Mouse (Mus musculus) T-helper 17 cell (primary cell): ENCODE data around the gene Esrrb.

ENCODE experiments used
- in situ Hi-C, 2 experiments: fragments of 300-600 bp; cut with MboI, MseI; formaldehyde crosslinking; loops; 1 replicate in 1 of 2; 2 replicates in 1 of 2; pipeline ENCODE4 v1.15.1; 2025; ENCODE audit warnings: high pct_unique_total_duplicates in 2 of 2

The Esrrb gene

DNA sequence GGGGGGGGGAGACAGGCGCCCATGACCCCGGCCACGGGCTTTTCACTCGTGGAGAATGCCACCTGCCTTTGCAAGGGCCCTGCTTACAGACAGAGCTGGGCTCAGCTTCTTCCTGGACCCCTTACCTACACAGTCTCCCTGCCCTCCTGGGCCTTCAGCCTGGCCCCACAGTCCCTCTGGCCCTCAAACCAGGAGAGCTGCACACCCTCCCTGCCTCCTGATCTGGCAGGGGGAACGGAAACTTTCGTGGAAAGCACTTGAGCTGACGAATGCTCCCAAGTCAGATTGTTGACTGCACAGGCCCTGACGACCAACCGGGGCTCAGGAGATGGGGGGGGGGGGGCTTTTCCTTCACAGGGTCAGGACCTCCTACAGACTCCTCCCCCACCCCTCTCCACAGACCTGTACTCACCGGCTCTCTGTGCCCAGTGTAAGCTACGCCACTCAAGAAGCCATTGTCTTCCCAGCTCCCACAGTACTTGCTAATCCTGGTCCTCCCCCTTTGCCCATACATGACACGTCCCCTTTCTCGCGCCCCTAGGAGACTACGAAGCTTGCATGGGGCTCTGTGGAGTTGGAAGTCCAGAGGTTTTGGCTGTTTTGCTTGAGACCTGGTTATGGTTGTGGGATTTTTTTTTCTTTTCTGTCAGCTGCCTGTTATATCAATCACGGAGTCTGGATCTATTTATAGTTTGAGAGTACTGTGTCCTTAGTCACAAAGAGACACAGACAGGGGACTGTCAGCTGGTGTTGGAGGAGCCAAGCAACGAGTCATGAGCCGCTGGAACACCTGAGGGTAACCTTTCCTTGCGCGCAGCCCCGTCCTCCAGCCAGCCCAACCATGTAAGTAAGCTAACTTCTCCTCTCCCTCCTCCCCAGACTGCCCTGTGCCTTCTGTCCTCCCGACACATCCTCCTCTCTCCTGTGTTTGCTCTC lies at the start of gene Esrrb:
Esrrb (plus strand) TSS at position 422 of the 936 bp plus-strand sequence.
- in situ Hi-C loops, result no loop called here

DNA sequence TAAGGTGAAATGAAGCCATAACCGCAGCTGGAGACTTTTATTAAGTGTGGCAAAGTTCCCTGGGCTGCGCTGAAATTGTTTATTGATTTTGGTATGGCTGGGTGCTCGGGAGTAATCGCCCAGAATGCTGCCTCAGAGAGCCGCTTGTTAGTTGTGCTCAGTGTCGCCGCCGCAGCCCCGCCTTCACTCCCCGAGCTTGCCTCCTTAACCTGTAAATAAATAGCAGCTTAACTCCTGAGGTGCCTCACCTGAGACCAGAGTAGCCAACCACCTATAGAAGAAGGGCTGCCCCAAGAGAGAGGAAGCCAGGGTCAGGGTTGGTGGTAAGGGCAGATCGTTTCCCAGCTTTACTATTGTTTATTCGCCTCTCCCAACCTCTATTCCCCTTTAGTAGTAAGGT lies 40.3 kb upstream of the Esrrb start:
- in situ Hi-C loops, result no loop called here

DNA sequence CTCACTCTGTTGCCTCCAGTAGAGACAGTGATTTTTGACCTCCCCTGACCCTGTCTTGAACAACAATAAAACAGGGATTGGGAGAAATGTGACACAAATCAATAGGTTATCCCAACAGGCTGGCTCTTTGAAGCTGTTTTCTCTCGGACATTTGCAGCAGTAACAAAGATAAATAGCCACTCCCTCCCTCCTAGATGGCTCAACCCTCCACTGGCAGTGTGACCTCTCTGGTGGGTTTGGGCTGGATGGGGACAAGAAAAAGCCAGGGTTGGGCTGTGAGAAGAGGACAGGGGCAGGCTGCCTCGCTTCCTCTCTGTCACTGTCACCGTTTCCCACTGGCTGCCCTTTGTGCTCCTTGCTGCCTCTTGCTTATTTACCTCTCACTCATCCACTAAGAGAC lies 36.6 kb upstream of the Esrrb start:
- in situ Hi-C loops, result no loop called here

DNA sequence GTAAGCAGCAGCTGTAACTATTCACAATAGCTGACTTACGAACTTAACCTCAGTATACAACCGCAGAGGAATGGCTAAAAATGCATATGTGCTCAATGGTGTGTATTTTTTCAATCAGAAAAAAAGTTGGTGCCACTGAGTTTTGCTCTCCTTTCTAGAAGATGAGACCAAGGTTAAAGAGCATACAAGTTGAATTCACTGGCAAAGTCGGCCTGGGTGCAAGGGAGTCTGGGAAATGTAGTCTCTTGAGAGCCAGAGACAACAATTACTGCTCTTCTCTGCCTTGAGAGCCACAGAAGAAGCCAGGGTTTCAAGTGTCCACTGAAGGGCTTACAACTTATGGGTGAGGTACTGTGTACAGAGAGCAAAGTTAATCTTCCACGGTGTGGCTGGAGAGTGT lies 31.1 kb upstream of the Esrrb start:
- in situ Hi-C loops, result no loop called here

DNA sequence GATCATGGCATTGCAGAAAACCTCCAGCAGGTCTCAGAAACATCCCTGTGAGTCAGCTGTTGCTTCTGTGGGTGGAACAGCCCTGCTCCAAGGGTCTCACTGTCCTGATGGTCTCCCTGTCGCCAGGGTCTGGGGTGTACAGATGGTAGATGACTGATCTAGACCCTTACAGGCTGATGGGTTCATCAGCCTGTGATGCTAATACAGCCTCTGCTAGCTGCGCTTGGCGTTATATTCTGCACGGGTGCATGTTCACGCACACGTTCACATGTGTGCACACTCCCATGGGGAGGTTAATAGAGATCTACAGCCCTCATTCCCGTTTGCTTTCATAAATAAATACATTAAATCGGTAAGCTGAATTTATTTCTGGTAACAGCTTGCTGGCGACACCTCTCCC lies 30.2 kb upstream of the Esrrb start:
- in situ Hi-C loops, result no loop called here

DNA sequence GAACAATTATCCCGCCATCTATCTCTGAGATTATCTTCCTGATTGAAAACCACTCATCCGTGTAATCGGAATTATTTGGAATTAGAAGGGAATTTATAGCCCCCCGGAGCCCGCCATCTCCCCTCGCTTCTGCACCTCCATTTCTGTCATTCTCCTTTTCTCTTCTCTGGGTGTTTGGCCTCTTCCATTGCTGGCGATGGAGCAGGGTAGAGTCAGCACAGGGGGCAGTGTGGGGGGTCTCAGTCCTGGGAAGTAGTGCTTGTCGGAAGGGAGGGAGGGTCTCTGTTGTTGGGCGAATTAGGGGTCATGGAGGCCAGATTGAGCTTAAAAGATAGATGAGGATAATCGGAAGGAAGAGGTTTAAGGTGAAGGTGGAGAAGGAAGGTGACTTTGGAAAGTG lies 29.7 kb upstream of the Esrrb start:
- in situ Hi-C loops, result no loop called here

DNA sequence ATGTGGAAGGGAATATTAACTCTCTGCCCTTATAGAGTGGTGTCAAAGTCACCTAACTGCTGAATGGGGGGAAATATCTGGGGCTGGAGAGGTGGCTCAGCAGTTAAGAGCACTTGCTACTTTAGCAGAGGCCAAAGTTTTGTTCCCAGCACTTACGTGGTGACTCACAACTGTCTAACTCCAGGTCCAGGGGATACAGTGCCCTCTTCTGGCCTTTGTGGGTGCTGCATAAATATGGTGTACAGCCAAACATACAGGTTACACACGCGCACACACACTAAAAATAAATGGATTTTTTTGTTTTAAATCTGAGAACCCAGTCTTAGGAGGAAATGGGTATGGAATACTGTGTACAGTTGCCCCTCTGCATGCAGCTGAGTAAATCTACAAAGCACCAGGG lies 24.7 kb upstream of the Esrrb start:
- in situ Hi-C loops, result no loop called here

DNA sequence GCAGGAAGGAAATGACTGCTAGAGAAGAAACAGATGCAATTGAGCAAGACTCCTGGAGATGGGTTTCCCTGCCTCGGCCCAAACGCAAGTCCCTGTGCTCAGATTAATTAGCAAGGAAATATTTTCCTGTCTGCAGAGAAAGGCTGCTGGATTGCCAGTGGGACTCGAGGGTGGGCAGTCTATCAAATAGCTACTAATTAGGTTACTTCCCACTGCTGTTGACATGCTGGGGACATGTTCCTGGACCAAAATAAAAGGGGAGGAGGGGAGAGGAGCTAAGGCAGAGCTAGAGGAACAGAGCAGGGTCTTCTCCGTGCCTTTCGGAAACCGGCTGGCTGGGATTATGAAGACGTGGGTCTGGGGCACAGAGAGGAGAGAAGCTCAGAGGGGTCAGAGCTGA lies 24.0 kb upstream of the Esrrb start:
- in situ Hi-C loops, result no loop called here

DNA sequence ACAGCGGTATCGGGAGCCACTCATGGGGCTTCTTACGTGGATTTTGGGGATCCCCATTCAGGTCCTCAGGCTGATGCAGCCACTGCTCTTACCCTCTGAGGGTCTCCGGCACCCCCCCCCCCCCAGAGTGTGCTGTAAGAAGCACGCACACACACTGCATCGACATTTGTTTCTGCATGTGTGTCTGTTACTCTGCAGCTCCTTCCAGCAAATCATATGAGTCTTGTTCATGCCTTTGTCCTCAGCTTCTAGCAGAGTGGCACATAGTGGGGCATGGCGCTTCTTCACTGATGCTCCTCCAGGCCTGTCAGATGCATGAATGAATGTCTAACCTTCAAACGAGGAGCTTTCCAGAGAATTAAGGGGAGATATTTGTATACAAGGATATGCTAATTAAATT lies 11.4 kb upstream of the Esrrb start:
- in situ Hi-C loops, result no loop called here

DNA sequence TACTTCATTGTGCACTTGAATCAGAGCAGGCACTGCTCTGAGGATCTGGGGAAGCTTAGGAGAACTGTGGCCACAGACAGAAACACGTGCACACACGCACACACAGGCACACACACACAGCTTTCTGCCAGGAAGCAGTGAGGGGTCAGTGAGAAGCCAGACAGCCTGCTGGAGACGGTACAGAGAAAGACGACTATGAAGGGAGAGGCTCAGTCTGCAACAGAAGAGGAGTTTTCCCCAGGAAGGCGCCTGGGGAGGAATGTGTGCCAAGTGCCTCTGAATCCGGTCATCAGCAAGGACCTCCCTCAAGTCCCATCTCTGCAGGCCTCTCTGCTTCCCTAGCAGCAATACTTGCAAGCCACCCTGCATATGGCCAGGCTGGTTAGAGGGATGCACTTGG lies 1.5 kb upstream of the Esrrb start:
- in situ Hi-C loops, result no loop called here

DNA sequence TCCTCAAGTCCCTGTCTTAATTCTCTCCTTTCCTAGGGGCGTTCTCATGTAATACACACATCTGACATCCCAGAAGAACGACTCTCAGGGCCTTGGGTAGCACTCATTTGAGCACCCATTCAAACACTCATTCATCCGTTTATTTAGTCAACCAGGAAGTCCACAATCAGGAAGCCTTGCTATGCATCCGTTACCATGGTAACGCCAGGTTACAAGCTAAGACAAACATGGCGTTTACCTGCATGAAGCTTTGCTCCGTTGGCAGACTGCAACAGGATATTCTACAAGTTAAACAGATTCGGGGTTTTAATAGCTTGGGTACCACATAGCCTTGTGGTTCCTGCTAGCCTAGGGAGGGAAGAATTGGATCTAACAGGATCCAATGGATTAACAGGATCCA lies 1.0 kb upstream of the Esrrb start:
- in situ Hi-C loops, result no loop called here

DNA sequence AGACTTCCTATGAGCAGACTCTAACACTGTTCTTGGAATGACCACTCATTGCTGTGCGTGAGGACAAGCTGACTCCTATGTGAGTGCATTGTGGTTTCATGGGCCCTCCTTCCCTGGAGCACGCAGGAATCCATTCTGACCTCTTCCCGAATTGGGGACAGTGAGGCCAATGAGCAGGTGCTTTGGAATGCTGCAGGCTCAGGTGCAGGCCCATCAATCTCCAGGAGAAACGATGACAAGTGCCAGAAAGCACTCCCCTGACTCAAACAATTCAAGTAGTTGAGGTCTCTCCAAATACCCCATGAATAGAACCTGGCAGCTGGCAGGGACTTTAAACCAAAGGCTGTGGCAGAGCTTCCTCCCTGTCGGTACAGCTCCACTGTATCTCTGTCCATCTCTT lies 3.4 kb downstream of the Esrrb start:
- in situ Hi-C loops, result no loop called here

DNA sequence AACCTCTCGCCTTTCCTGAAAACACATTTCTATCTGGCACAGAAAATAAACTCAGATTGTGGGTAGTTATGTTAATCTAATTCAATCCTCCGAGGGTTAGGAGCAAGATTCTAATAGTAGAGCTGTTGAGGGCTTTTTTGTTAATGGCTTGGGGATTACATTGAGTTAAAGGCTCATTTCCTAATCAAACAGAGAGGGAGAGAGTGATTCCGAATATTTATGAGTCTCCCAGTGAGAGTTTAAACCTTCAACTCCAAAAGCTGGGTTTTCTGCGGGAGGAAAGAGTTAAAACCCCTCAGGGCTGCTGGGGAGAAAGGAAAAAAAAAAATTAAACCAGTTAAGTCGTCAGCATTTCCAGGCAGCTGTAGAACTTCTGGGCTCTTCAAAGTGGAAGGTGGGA lies 3.8 kb downstream of the Esrrb start:
- in situ Hi-C loops, result no loop called here

DNA sequence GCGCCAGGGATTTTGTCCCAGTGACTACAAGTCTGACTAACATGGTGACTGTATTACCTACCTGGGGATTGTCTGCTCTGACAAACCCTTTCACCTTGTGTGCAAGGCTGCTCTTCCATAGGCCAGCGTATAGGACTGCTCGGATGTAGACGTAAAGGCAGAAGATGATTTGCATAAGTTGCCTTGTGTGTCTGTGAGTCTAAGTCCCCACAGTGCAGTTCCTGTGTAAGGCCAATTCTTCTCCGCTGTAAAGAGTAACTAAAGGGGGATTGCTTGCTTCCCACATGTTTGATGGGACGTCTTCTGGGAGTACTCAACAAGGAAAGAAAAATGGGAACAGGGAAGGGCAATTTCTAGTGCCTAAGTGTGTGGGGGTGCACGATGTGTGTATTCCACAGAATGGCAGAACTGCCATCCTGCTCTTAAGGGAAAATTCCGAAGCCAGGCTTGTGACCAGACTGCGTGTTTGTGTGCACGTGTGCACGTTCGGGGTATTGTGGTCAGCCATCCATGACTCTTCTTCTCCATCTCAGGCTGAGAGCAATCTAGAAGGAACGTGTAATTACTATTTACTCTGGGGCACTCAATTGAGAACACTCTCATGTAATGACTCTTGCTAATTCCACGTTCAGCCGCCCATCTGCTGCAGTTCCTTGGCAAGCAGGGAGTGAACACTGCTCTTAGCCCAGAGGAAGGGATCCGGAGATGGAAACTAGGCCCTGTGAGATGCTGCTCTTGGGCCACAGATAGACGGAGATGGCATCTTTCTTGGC lies 9.9 kb downstream of the Esrrb start:
- in situ Hi-C loops, result no loop called here

DNA sequence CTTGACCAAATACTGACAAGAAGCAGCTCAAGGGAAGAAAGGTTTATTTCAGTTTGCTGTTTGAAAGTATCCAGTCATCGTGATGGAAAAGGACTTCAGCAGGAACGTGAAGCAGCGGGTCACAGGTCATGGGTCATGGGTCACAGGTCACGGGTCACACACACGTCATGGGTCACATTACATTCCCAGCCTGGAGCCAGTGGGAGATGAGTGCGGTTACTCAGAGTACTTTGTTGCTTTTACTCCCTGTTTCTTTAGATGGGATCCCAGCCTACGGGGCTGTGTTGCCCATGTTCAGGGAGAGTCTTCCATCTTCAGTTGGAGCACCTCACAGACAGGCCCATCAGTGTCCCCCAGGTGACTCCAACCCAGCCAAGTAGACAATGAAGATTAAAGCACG lies 13.4 kb downstream of the Esrrb start:
- in situ Hi-C loops, result no loop called here

DNA sequence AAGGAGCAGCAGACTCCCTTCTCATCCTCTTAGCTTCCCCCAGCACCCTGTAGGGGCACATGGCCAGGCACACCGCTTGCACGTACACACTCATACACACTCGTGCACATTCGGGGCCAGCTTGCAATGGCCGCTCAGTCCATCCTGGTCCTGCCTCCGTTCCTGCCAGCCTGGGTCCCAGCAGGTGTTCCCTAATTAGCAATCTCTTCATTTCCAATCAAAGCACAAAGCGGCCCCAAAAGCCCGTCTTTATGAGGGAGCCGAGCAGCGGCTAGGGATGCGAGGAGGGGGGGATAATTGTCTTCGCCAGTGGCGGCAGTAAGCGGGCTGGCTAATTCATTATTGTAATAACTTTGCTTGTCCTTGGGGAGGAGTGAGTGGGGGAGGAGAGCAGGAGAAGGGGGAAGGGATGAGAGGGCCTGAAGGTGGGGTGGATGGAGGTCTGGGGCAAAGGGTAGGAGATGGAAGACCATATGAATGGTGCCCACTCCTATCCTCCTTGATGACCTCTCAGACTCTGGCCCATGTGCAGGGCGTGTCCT lies 18.8 kb downstream of the Esrrb start:
- in situ Hi-C loops, result no loop called here

DNA sequence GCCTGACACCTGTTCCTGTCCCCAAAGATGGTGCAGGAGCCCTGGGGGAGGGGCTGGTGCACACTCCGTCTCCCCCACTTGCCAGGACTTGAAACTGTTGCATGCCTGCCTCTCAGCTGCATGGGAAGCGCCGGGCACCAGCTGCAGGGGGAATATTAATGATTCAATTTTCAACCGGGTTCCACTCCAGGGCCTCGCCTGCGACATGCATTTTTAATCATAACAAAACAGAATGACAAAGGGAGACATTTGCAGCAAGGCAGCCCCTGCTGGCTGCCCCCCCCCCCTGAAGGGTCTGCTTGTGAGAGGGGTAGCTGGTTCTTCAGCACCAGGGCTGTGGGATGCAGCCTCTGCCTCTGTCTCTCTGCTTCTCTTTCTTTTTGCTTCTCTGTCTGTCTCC lies 22.9 kb downstream of the Esrrb start:
- in situ Hi-C loops, result no loop called here

DNA sequence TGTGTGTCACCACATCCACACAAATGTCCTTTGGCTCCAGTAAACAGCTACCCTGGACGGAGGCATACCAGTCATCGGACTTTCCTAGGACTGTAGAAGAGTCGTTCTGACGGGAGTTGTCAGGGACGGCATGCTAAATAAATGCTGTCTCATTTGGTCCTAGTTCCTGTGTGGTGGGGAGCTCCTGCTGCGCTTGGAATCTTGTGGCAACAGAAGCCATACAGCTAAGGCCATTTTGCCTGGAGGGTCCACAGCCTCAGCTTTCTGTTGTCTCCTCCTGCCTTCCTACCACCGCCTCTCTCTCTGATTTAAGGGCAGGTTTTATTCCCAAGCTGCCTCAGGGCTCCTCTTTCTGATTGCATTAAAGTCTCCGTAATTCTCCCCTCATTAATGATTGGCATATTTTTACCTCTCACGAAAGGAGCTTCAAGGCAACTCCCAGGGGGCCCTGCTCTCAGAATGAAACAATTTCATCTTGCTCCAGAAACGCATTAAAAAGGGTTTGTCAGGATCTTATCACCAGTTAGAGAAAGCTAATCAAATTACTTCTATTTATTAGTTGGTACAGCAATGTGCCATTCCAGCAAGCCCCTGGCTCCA lies 26.9 kb downstream of the Esrrb start:
- in situ Hi-C loops, result no loop called here

DNA sequence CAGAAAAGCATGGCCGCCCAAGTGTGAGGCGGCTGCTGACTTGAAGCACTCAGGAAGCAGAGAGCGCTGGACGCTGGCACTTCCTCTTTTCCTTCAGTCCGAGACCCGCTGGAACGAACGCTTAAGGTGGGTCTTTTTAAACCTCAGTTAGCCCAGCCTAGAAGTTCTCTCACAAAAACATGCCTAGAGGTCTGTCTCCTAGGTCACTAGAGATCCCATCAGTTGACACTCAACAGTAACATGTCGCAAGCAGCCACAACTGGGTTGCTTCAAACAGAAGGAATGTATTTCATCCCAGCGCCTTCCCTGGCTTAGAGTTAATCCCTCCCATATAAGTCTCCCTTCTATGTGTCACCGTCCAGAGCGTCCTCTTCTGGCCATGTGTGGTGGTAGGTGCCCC lies 33.9 kb downstream of the Esrrb start:
- in situ Hi-C loops, result no loop called here

DNA sequence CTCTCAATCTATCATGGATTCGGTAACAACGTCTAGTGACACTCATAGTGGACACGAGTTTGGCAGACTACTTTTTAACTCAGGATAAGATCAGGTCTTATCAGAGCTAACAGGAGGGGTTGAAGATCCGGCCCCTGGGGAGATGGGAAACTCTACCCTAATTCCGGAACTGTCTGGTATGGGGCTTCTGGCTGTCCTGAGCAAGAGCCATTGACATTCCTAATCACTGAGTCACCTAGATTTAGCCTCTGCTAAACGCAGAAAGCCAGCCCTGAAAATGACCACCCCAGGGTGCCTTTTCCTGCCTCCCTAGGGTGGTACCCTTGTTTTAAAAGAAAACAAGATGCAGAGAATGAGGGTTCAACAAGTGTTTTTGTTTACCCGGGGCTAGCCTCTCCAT lies 34.4 kb downstream of the Esrrb start:
- in situ Hi-C loops, result no loop called here

DNA sequence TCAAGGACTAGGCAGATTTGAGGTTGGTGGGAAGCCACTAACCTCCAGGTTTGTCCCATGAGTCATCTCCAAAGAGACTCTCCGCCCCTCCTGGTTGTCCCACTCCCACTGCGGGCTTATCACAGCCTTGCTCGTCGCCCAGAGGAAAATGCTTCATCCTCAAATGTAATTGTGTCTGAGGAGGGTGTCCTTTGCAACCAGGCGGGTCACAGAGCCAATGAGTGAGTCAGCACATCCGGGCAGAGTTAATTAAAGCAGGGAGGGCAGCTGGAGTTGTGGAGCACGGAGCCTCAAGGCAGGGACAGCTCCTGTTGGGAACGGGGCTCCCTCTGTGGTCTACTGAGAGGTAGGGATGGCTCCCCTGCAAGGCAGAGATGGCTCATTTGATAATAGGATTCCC lies 37.8 kb downstream of the Esrrb start:
- in situ Hi-C loops, result no loop called here

DNA sequence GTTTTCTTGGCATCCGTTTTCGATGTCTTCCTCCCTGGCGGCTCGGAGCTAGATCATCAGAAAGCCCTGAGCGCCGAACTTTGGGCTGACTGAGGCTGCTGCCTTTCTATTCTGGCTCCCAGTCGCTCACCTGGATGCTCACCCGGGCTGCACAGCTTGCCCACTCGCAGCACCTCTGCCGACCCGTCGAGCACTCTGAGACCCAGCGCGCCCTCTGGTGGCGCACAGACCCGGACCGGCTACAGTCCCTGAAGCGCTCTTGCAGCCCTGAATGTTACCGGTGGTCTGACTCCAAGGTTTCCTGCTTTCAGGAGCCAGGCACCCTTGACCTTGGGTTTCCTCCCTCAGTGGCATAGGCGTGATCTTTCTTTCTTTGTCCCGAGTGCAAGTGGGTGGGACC lies 41.8 kb downstream of the Esrrb start:
- in situ Hi-C loops, result loop anchor here (5.0 to 10.0 kb wide), 3 partner anchors 270 to 452 kb away; no protein-coding TSS in a partner anchor
